In genomic region chr12:85298835-85299180, GRCm38 (mm10) we compare ENCODE assay signal across 21 mouse cellular contexts. TPM values are rescaled to one million over a fixed set of nuclear protein-coding genes. Genes with fewer than 3 reads are reported as not detected.
DNase-seq lines count a peak whose midpoint lies in the region; ATAC-seq and TF ChIP-seq lines count a peak whose summit lies in the region.
"Had no signal": no experiment of that assay in that cellular context is flagged by ENCODE, and none has a peak within 500 bp of the region (broad histone marks: within the 10 kb centered on the region; RNA-seq: fewer than 3 reads in every experiment).

No protein-coding gene starts in this region.

- H3K4me1 ChIP-seq in limb, embryonic 14.5 days (ENCODE audit: control insufficient read depth, insufficient read depth, low read length), result peaks cover 27% of the 10 kb centered on the region
- H3K4me1 ChIP-seq in limb, embryonic 10.5 days, result peaks cover 33% of the 10 kb centered on the region
- peaks cover 33% of the 10 kb centered on the region for H3K4me1 ChIP-seq in limb, embryonic 15.5 days
- H3K4me1 ChIP-seq: liver, embryonic 12.5 days had no signal

- H3K9ac ChIP-seq in limb, embryonic 14.5 days (ENCODE audit: low read depth, low read length, severe bottlenecking), result no peak overlapping the region
- no peak overlapping the region for H3K9ac ChIP-seq in limb, embryonic 15.5 days
- H3K9ac ChIP-seq: liver, embryonic 12.5 days had no signal

- no peak overlapping the region for H3K4me2 ChIP-seq in limb, embryonic 14.5 days (replicated peaks; ENCODE audit: low read depth, low read length, severe bottlenecking)
- no peak overlapping the region for H3K4me2 ChIP-seq in limb, embryonic 15.5 days
- H3K4me2 ChIP-seq: liver, embryonic 12.5 days had no signal

- WGBS in limb, embryonic 14.5 days, result 46% methylated on average over 1 of the region's 1 CpGs
- 71% methylated on average over 1 of the region's 1 CpGs for WGBS in limb, embryonic 10.5 days
- WGBS in limb, embryonic 15.5 days, result 33% methylated on average over 1 of the region's 1 CpGs

- H3K27me3 ChIP-seq in limb, embryonic 14.5 days (ENCODE audit: control insufficient read depth, insufficient read depth, low read length), result no peaks in the 10 kb centered on the region
- H3K27me3 ChIP-seq in limb, embryonic 10.5 days (ENCODE audit: low read depth, poor library complexity, severe bottlenecking), result no peaks in the 10 kb centered on the region
- no peaks in the 10 kb centered on the region for H3K27me3 ChIP-seq in limb, embryonic 15.5 days

- peak; percentile 26 for DNase-seq in adrenal gland, postnatal 10 days
- DNase-seq in adrenal gland, adult 18-20 months (ENCODE audit: low spot score in 2 of 2), result no peak
- no peak for DNase-seq in limb, embryonic 14.5 days (ENCODE audit: low spot score)
- DNase-seq in limb, embryonic 10.5 days (ENCODE audit: low spot score), result no peak
- DNase-seq in adipocyte (ENCODE audit: low spot score), result peak; percentile 59
- DNase-seq in left cerebral cortex, adult 18-20 months (ENCODE audit: low spot score in 2 of 2), result no peak
- DNase-seq: adrenal gland, postnatal 25 days; cerebellum, adult 11-12 months; cerebellum, postnatal 25 days; layer of hippocampus, postnatal 36 days; lung, adult 2 months; right cerebral cortex, postnatal 25 days; thymus, postnatal 25 days had no signal

- ATAC-seq in limb, embryonic 14.5 days (ENCODE audit: low FRiP score, low read depth), result no peak
- ATAC-seq in limb, embryonic 15.5 days (ENCODE audit: insufficient number of reproducible peaks, low FRiP score, low TSS enrichment, low read depth), result no peak
- no peak for ATAC-seq in megakaryocyte progenitor cell, adult 5-6 weeks (replicated peaks; ENCODE audit: poor library complexity)
- ATAC-seq: forebrain, embryonic 16.5 days; liver, embryonic 12.5 days; midbrain, embryonic 16.5 days had no signal

- H3K27ac ChIP-seq in limb, embryonic 14.5 days (replicated peaks; ENCODE audit: low read depth, low read length), result peak overlapping the region; percentile 38; the same call in 1 of the 2 replicates
- no peak overlapping the region for H3K27ac ChIP-seq in limb, embryonic 10.5 days
- peak overlapping the region; percentile 19; the same call in 1 of the 2 replicates for H3K27ac ChIP-seq in limb, embryonic 15.5 days
- H3K27ac ChIP-seq: heart, embryonic 10.5 days; liver, embryonic 12.5 days had no signal

- no peak for TF ChIP-seq POLR2A in limb, embryonic 14.5 days (IDR thresholded peaks at IDR 0.05; ENCODE audit: borderline replicate concordance, extremely low read depth, insufficient read depth, insufficient read length)

- no peak overlapping the region for H3K4me3 ChIP-seq in limb, embryonic 14.5 days (replicated peaks; ENCODE audit: low read length)
- H3K4me3 ChIP-seq in limb, embryonic 10.5 days, result no peak overlapping the region
- H3K4me3 ChIP-seq in limb, embryonic 15.5 days, result no peak overlapping the region
- H3K4me3 ChIP-seq: heart, embryonic 10.5 days; liver, embryonic 12.5 days; megakaryocyte, embryonic 14.5 days had no signal

- peaks cover 41% of the 10 kb centered on the region for H3K36me3 ChIP-seq in limb, embryonic 14.5 days (ENCODE audit: control insufficient read depth, insufficient read depth, low read length)
- peaks cover 49% of the 10 kb centered on the region for H3K36me3 ChIP-seq in limb, embryonic 10.5 days
- H3K36me3 ChIP-seq in limb, embryonic 15.5 days, result peaks cover 34% of the 10 kb centered on the region

- H3K9me3 ChIP-seq in limb, embryonic 14.5 days (ENCODE audit: control insufficient read depth, low read length), result peaks cover 9% of the 10 kb centered on the region
- no peaks in the 10 kb centered on the region; the same call in 1 of the 2 replicates for H3K9me3 ChIP-seq in limb, embryonic 10.5 days (replicated peaks)
- no peaks in the 10 kb centered on the region for H3K9me3 ChIP-seq in limb, embryonic 15.5 days
- H3K9me3 ChIP-seq: megakaryocyte, embryonic 14.5 days had no signal

RNA-seq across cellular contexts. Expression of gene Zc2hc1c, which starts 10.4 kb away (rescaled TPM):
- 1 to 10 TPM in 1 of 2 experiments, under 1 TPM in 1; 0.78 to 1.2 TPM for total RNA-seq in adrenal gland, postnatal 10 days (2021)
- 1 to 10 TPM; 1.8 to 2.1 TPM for total RNA-seq in adrenal gland, adult 18-20 months (2021)
- 0.65 and 0.75 TPM in 2 replicates for polyA plus RNA-seq in limb, embryonic 14.5 days (2012; rRNA removed)
- polyA plus RNA-seq in limb, embryonic 14.5 days (2014; fragmentation: Nextera tagmentation; extraction: Ambion mirVana), result 1.5 and 1.6 TPM in 2 replicates
- polyA plus RNA-seq in limb, embryonic 10.5 days (2016; fragmentation: Nextera tagmentation; extraction: Ambion mirVana), result 0.68 and 0.91 TPM in 2 replicates
- 1.9 and 2.2 TPM in 2 replicates for polyA plus RNA-seq in limb, embryonic 15.5 days (2015; fragmentation: Nextera tagmentation; extraction: Ambion mirVana)
- 1 to 10 TPM; 2.3 to 2.8 TPM for total RNA-seq in left cerebral cortex, adult 18-20 months (2021)
- total RNA-seq in megakaryocyte progenitor cell, adult 5-6 weeks (2015), result not detected in 2 replicates
- not detected in 2 replicates for total RNA-seq in megakaryocyte progenitor cell, adult 5-6 weeks (2017)
- total RNA-seq: neutrophil, adult 5-6 weeks had no signal

RNA-seq across cellular contexts. Expression of gene Acyp1, which starts 10.6 kb away (rescaled TPM):
- total RNA-seq in adrenal gland, postnatal 10 days (2021), result 10 to 100 TPM; 28.2 to 31.0 TPM
- total RNA-seq in adrenal gland, adult 18-20 months (2021), result 10 to 100 TPM; 30.1 to 37.4 TPM
- 20.2 and 32.3 TPM in 2 replicates for polyA plus RNA-seq in limb, embryonic 14.5 days (2012; rRNA removed)
- polyA plus RNA-seq in limb, embryonic 14.5 days (2014; fragmentation: Nextera tagmentation; extraction: Ambion mirVana), result 40.6 and 45.3 TPM in 2 replicates
- polyA plus RNA-seq in limb, embryonic 10.5 days (2016; fragmentation: Nextera tagmentation; extraction: Ambion mirVana), result 47.2 and 54.2 TPM in 2 replicates
- 41.8 and 42.0 TPM in 2 replicates for polyA plus RNA-seq in limb, embryonic 15.5 days (2015; fragmentation: Nextera tagmentation; extraction: Ambion mirVana)
- 10 to 100 TPM; 33.2 to 36.4 TPM for total RNA-seq in left cerebral cortex, adult 18-20 months (2021)
- total RNA-seq in megakaryocyte progenitor cell, adult 5-6 weeks (2015), result 52.4 and 52.8 TPM in 2 replicates
- 40.4 and 54.5 TPM in 2 replicates for total RNA-seq in megakaryocyte progenitor cell, adult 5-6 weeks (2017)

RNA-seq across cellular contexts. Expression of gene Mlh3, which starts 28.4 kb away (rescaled TPM):
- total RNA-seq in adrenal gland, postnatal 10 days (2021), result 10 to 100 TPM in 1 of 2 experiments, 1 to 10 TPM in 1; 8.6 to 11.5 TPM
- 1 to 10 TPM; 8.0 to 9.2 TPM for total RNA-seq in adrenal gland, adult 18-20 months (2021)
- polyA plus RNA-seq in limb, embryonic 14.5 days (2012; rRNA removed), result 11.3 and 12.3 TPM in 2 replicates
- 8.6 and 9.3 TPM in 2 replicates for polyA plus RNA-seq in limb, embryonic 14.5 days (2014; fragmentation: Nextera tagmentation; extraction: Ambion mirVana)
- polyA plus RNA-seq in limb, embryonic 10.5 days (2016; fragmentation: Nextera tagmentation; extraction: Ambion mirVana), result 7.0 and 8.2 TPM in 2 replicates
- 8.1 and 9.4 TPM in 2 replicates for polyA plus RNA-seq in limb, embryonic 15.5 days (2015; fragmentation: Nextera tagmentation; extraction: Ambion mirVana)
- total RNA-seq in left cerebral cortex, adult 18-20 months (2021), result 10 to 100 TPM; 17.5 TPM
- 5.6 and 7.9 TPM in 2 replicates for total RNA-seq in megakaryocyte progenitor cell, adult 5-6 weeks (2015)
- 7.9 and 9.7 TPM in 2 replicates for total RNA-seq in megakaryocyte progenitor cell, adult 5-6 weeks (2017)

RNA-seq across cellular contexts. Expression of gene Nek9, which starts 40.4 kb away (rescaled TPM):
- total RNA-seq in adrenal gland, postnatal 10 days (2021), result 10 to 100 TPM; 57.5 to 65.8 TPM
- total RNA-seq in adrenal gland, adult 18-20 months (2021), result 10 to 100 TPM; 90.7 to 95.5 TPM
- 47.4 and 49.0 TPM in 2 replicates for polyA plus RNA-seq in limb, embryonic 14.5 days (2012; rRNA removed)
- 22.0 and 22.2 TPM in 2 replicates for polyA plus RNA-seq in limb, embryonic 14.5 days (2014; fragmentation: Nextera tagmentation; extraction: Ambion mirVana)
- polyA plus RNA-seq in limb, embryonic 10.5 days (2016; fragmentation: Nextera tagmentation; extraction: Ambion mirVana), result 26.0 and 29.9 TPM in 2 replicates
- 17.4 and 23.1 TPM in 2 replicates for polyA plus RNA-seq in limb, embryonic 15.5 days (2015; fragmentation: Nextera tagmentation; extraction: Ambion mirVana)
- 10 to 100 TPM; 35.7 to 36.3 TPM for total RNA-seq in left cerebral cortex, adult 18-20 months (2021)
- total RNA-seq in megakaryocyte progenitor cell, adult 5-6 weeks (2015), result 34.0 and 36.1 TPM in 2 replicates
- 20.4 and 23.6 TPM in 2 replicates for total RNA-seq in megakaryocyte progenitor cell, adult 5-6 weeks (2017)

Comparison
In these comparisons a context has a peak if more than half of its experiments do, and no peak if none do; other contexts are left out.
1. DNase-seq: peak in adrenal gland, postnatal 10 days (single experiment) and adipocyte (single experiment); none in adrenal gland, adult 18-20 months (0 of 2), limb, embryonic 14.5 days (single experiment), limb, embryonic 10.5 days (single experiment) and left cerebral cortex, adult 18-20 months (0 of 2).